Mouse (Mus musculus): ENCODE data around the gene Fndc11. TPM values are rescaled to one million over a fixed set of nuclear protein-coding genes. Genes with fewer than 3 reads are reported as not detected.

The Fndc11 gene
- total and polyA plus RNA-seq, 3 experiments = 0.59 TPM; not detected in 2

- Histone ChIP-seq H3K36me3 (replicated peaks in 1 of 2; ENCODE audit: control insufficient read depth in 1 of 2, insufficient read depth in 1 of 2, low read length in 1 of 2) (no peaks in the 10 kb centered on the region), H3K4me2 (ENCODE audit: insufficient read depth, low read depth, poor library complexity, severe bottlenecking) (no peak overlapping the region), H3K4me3 (replicated peaks in 1 of 3; ENCODE audit: low read depth in 2 of 3, low read length in 2 of 3, poor library complexity in 1 of 3) (no peak overlapping the region), H3K4me1 (ENCODE audit: control insufficient read depth in 1 of 2, insufficient read depth in 2 of 2) (peaks cover 7% of the 10 kb centered on the region in 2 experiments; a peak in 3 of 4 replicates), H3K79me2 (replicated peaks; ENCODE audit: control insufficient read depth, extremely low read depth, insufficient read depth, poor library complexity, severe bottlenecking) (no peaks in the 10 kb centered on the region), H3K27me3 (replicated peaks) (no peaks in the 10 kb centered on the region), H3K27ac (ENCODE audit: insufficient read depth, low read depth) (no peak overlapping the region), H3K9me3 (replicated peaks; ENCODE audit: low read length) (no peaks in the 10 kb centered on the region), H3K9ac (ENCODE audit: insufficient read depth, low read depth) (no peak overlapping the region)
- no peak for DNase-seq (ENCODE audit: extremely low read depth)
- dilution Hi-C loops (cut with MboI; ENCODE audit: extremely low pct_ligation_motif_present, extremely low pct_unique_long_range_greater_than_20kb, low sequenced_read_pairs) (no loop called here), in situ Hi-C loops (cut with MboI; ENCODE audit: low pct_ligation_motif_present, low pct_unique_long_range_greater_than_20kb, low sequenced_read_pairs) (no loop called here)
- no peak for TF ChIP-seq ZKSCAN1 (IDR thresholded peaks at IDR 0.05; ENCODE audit: borderline replicate concordance, low read depth, low read length)
- no peak for TF ChIP-seq TBP (conservative IDR thresholded peaks at IDR 0.05; ENCODE audit: low read depth, low read length)
- TF ChIP-seq USF1 (IDR thresholded peaks at IDR 0.05; ENCODE audit: low read depth, low read length) = no peak
- no peak for TF ChIP-seq ZC3H11A (IDR thresholded peaks at IDR 0.05; ENCODE audit: low read depth, low read length)
- no peak for TF ChIP-seq MYC (IDR thresholded peaks at IDR 0.05; ENCODE audit: low read depth, low read length)
- TF ChIP-seq JUN (IDR thresholded peaks at IDR 0.05; ENCODE audit: insufficient read depth, low read depth, low read length) = no peak
- no peak for TF ChIP-seq USF2 (conservative IDR thresholded peaks at IDR 0.05; ENCODE audit: low read depth, low read length)
- no peak for TF ChIP-seq BHLHE40 (IDR thresholded peaks at IDR 0.05; ENCODE audit: low read depth, low read length)
- TF ChIP-seq NELFE (IDR thresholded peaks at IDR 0.05; ENCODE audit: low read depth, low read length) = no peak
- TF ChIP-seq CHD2 (IDR thresholded peaks at IDR 0.05; ENCODE audit: low read length) = no peak
- TF ChIP-seq ZMIZ1 (IDR thresholded peaks at IDR 0.05; ENCODE audit: low read depth, low read length) = no peak
- TF ChIP-seq ELF1 (IDR thresholded peaks at IDR 0.05; ENCODE audit: low read depth, low read length) = no peak
- no peak for TF ChIP-seq POLR2A (IDR thresholded peaks at IDR 0.05; ENCODE audit: low read depth, low read length)
- no peak for TF ChIP-seq NRF1 (IDR thresholded peaks at IDR 0.05; ENCODE audit: low read depth, low read length)
- TF ChIP-seq JUND (conservative IDR thresholded peaks at IDR 0.05; ENCODE audit: low read depth, low read length) = no peak
- TF ChIP-seq IRF4 (IDR thresholded peaks at IDR 0.05; ENCODE audit: low read depth, low read length) = no peak
- no peak for TF ChIP-seq MEF2A (IDR thresholded peaks at IDR 0.05; ENCODE audit: borderline replicate concordance, low read depth, low read length)
- no peak for TF ChIP-seq MAX (IDR thresholded peaks at IDR 0.05; ENCODE audit: low read length)
- no peak for TF ChIP-seq TCF12 (IDR thresholded peaks at IDR 0.05; ENCODE audit: low read depth, low read length)
Measured at GRCm38 (mm10) chr2:181205678-181206077, 14.1 kb upstream of the Fndc11 start.

DNA sequence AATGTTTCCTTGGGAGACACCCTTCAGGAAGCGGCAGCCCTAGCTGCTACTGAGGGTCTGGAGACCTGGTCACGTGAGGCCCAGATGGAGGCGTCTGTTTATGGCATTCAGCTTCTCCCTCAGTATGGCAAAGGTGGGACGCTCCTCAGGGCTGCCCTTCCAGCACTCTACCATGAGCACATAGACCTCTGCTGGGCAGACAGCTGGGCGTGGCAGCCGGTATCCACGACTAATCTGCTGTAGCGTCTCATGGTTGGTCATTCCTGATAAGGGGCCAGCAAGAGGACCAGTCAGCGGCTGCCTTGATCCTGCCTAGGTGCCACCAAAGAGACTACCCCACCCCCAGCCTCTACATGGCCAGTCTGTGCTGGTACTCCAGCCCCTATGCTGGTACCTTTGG, 13.7 kb upstream of the Fndc11 start:
- in situ Hi-C loops (cut with MboI; ENCODE audit: low pct_ligation_motif_present, low pct_unique_long_range_greater_than_20kb, low sequenced_read_pairs) (no loop called here), dilution Hi-C loops (cut with MboI; ENCODE audit: extremely low pct_ligation_motif_present, extremely low pct_unique_long_range_greater_than_20kb, low sequenced_read_pairs) (no loop called here)
- no peaks in the 10 kb centered on the region for H3K79me2 ChIP-seq (replicated peaks; ENCODE audit: control insufficient read depth, extremely low read depth, insufficient read depth, poor library complexity, severe bottlenecking)
- H3K4me1 ChIP-seq (ENCODE audit: control insufficient read depth in 1 of 2, insufficient read depth in 2 of 2) = 0 out of 4 replicates have a peak, but pooled peaks cover 3% of the 10 kb centered on the region in 2 experiments
- H3K27me3 ChIP-seq (replicated peaks) = no peaks in the 10 kb centered on the region
- no peak overlapping the region for H3K27ac ChIP-seq (ENCODE audit: insufficient read depth, low read depth)
- no peaks in the 10 kb centered on the region for H3K9me3 ChIP-seq (replicated peaks; ENCODE audit: low read length)
- no peak overlapping the region for H3K9ac ChIP-seq (ENCODE audit: insufficient read depth, low read depth)
- no peak for TF ChIP-seq RAD21 (IDR thresholded peaks at IDR 0.05; ENCODE audit: low read depth, low read length)
- TF ChIP-seq ZKSCAN1 (IDR thresholded peaks at IDR 0.05; ENCODE audit: borderline replicate concordance, low read depth, low read length) = no peak
- TF ChIP-seq MAZ (IDR thresholded peaks at IDR 0.05; ENCODE audit: low read depth, low read length) = no peak
- TF ChIP-seq JUND (conservative IDR thresholded peaks at IDR 0.05; ENCODE audit: low read depth, low read length) = no peak
- no peak for TF ChIP-seq HCFC1 (IDR thresholded peaks at IDR 0.05; ENCODE audit: low read depth, low read length)
- no peak for TF ChIP-seq MAX (IDR thresholded peaks at IDR 0.05; ENCODE audit: low read length)
- TF ChIP-seq EP300 (IDR thresholded peaks at IDR 0.05; ENCODE audit: low read length) = no peak
- no peak for TF ChIP-seq SIN3A (IDR thresholded peaks at IDR 0.05; ENCODE audit: low read length)
- no peak for TF ChIP-seq RCOR1 (conservative IDR thresholded peaks at IDR 0.05; ENCODE audit: low read depth, low read length)
- no peak for TF ChIP-seq MYC (IDR thresholded peaks at IDR 0.05; ENCODE audit: low read depth, low read length)
- no peak for TF ChIP-seq SMC3 (IDR thresholded peaks at IDR 0.05; ENCODE audit: low read depth, low read length)
- no peak for TF ChIP-seq MXI1 (IDR thresholded peaks at IDR 0.05; ENCODE audit: low read depth, low read length)
- TF ChIP-seq ZNF384 (IDR thresholded peaks at IDR 0.05; ENCODE audit: low read depth, low read length) = no peak
- TF ChIP-seq PAX5 (IDR thresholded peaks at IDR 0.05; ENCODE audit: low read length) = no peak
- no peak for TF ChIP-seq IRF4 (IDR thresholded peaks at IDR 0.05; ENCODE audit: low read depth, low read length)
- TF ChIP-seq CTCF (conservative IDR thresholded peaks at IDR 0.05 in 1 of 2, IDR thresholded peaks at IDR 0.05 in 1 of 2; ENCODE audit: low read depth in 2 of 2, low read length in 2 of 2) = no peak
- TF ChIP-seq POLR2AphosphoS2 (IDR thresholded peaks at IDR 0.05; ENCODE audit: low read depth, low read length) = no peak
- TF ChIP-seq KAT2A (IDR thresholded peaks at IDR 0.05; ENCODE audit: insufficient replicate concordance, low read length) = no peak
- no peak for TF ChIP-seq USF2 (conservative IDR thresholded peaks at IDR 0.05; ENCODE audit: low read depth, low read length)
- H3K36me3 ChIP-seq (replicated peaks in 1 of 2; ENCODE audit: control insufficient read depth in 1 of 2, insufficient read depth in 1 of 2, low read length in 1 of 2) = no peaks in the 10 kb centered on the region
- no peak overlapping the region for H3K4me2 ChIP-seq (ENCODE audit: insufficient read depth, low read depth, poor library complexity, severe bottlenecking)
- H3K4me3 ChIP-seq (replicated peaks in 1 of 3; ENCODE audit: low read depth in 2 of 3, low read length in 2 of 3, poor library complexity in 1 of 3) = no peak overlapping the region
- DNase-seq (ENCODE audit: extremely low read depth) = no peak
